Mouse (Mus musculus) ES-Bruce4 (cell line): ENCODE data around the gene Kiss1. TPM values are rescaled to one million over a fixed set of nuclear protein-coding genes. Genes with fewer than 3 reads are reported as not detected.

Experiments used
- H3K27ac ChIP-seq: 2 replicates; pipeline ENCODE4 v1.5.1; 2012; ENCODE audit warnings: low read length, inconsistent platforms; ENCODE audit not compliant: insufficient read depth
- H3K27me3 ChIP-seq: 2 replicates; pipeline ENCODE4 v1.6.1; 2012; ENCODE audit warnings: mild to moderate bottlenecking, low read length, inconsistent platforms; ENCODE audit not compliant: control insufficient read depth, poor library complexity, insufficient read depth, severe bottlenecking
- H3K36me3 ChIP-seq: 2 replicates; pipeline ENCODE4 v1.6.1; 2012; ENCODE audit warnings: inconsistent platforms, mild to moderate bottlenecking, low read length, moderate library complexity; ENCODE audit not compliant: control insufficient read depth, poor library complexity, insufficient read depth, severe bottlenecking
- H3K4me1 ChIP-seq: one replicate; pipeline ENCODE4 v1.8.1; 2011; ENCODE audit warnings: low read length; ENCODE audit not compliant: control insufficient read depth, insufficient read depth
- H3K4me3 ChIP-seq: 2 replicates; pipeline ENCODE4 v1.5.1; 2011; ENCODE audit warnings: low read depth, mild to moderate bottlenecking, low read length
- H3K9ac ChIP-seq: 2 replicates; pipeline ENCODE4 v1.6.1; 2012; ENCODE audit warnings: low read depth, mild to moderate bottlenecking, inconsistent platforms; ENCODE audit not compliant: poor library complexity, severe bottlenecking
- H3K9me3 ChIP-seq: replicated peaks from 2 replicates; pipeline ENCODE4 v1.6.1; 2012; ENCODE audit warnings: mild to moderate bottlenecking, low read length, inconsistent platforms; ENCODE audit not compliant: control insufficient read depth, poor library complexity, insufficient read depth, severe bottlenecking
- CTCF ChIP-seq: IDR thresholded peaks from one replicate; pipeline ENCODE4 v1.8.1; 2011; ENCODE audit warnings: low read depth, low read length
- EP300 ChIP-seq: IDR thresholded peaks from 2 replicates; pipeline ENCODE4 v1.6.1; 2011; ENCODE audit warnings: low read depth, low read length; ENCODE audit not compliant: insufficient read depth
- POLR2A ChIP-seq: IDR thresholded peaks from one replicate; pipeline ENCODE4 v1.8.1; 2011; ENCODE audit warnings: low read length; ENCODE audit not compliant: insufficient read depth
- polyA plus RNA-seq: library from polyadenylated mRNA; stranded (reverse); fragments of >200 nt; gene quantifications from 2 replicates; pipeline ENCODE4 v1.2.4, GENCODE M21; 2011; ENCODE audit warnings: low read depth; ENCODE audit not compliant: missing spikeins, insufficient read depth, insufficient read length

The Kiss1 gene
- polyA plus RNA-seq, 1 experiment, result not detected

DNA sequence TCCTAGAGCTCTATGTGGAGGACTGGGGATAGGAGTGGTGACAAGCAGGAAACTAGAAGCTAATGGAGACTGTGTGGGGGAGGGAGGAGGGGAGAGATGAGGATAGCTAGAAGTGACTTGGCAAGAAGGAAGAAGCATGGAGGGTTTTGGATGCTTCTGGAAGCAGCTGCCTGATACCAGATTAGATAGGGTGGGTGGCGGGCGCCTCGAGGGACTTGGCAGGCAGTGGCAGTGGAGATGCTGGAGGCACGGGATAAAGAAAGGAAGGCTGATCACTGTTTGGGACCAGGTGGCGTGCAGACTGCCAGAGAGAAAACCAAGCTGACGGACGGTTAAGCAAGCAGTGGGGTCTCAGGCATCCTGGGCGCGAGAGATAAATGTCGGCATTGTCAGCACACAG lies 9.7 kb upstream of the Kiss1 start:
- Histone ChIP-seq H3K27me3 (no peaks in the 10 kb centered on the region), H3K4me3 (no peak overlapping the region), H3K9ac (no peak overlapping the region), H3K36me3 (no peaks in the 10 kb centered on the region), H3K27ac (no peak overlapping the region), H3K9me3 (no peaks in the 10 kb centered on the region), H3K4me1 (no peaks in the 10 kb centered on the region)
- no peak for TF ChIP-seq CTCF

DNA sequence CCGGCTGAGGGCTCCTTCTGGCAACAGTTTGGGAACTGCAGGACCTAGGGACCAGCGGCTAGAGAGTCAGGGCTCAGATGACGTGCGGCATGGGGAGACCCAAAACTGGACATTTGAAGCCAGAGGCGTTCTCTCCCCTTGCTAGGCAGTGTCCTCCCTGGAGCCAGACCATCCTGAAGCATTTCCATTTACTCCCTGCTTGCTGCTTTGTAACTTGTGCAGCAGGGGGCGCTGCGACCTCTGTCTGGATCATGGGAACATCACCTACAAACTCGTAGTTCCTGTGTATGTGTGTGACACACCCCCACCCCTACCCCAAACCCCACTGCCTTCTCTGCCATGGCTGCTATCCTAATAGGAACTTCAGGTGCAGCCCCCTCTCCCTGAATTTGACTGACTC lies 7.3 kb upstream of the Kiss1 start:
- no peaks in the 10 kb centered on the region for H3K36me3 ChIP-seq
- no peak overlapping the region for H3K27ac ChIP-seq
- H3K4me1 ChIP-seq, result no peaks in the 10 kb centered on the region
- H3K9ac ChIP-seq, result no peak overlapping the region
- TF ChIP-seq CTCF (peak; percentile 93), POLR2A (no peak)
- H3K9me3 ChIP-seq, result no peaks in the 10 kb centered on the region
- H3K27me3 ChIP-seq, result no peaks in the 10 kb centered on the region
- H3K4me3 ChIP-seq, result no peak overlapping the region

DNA sequence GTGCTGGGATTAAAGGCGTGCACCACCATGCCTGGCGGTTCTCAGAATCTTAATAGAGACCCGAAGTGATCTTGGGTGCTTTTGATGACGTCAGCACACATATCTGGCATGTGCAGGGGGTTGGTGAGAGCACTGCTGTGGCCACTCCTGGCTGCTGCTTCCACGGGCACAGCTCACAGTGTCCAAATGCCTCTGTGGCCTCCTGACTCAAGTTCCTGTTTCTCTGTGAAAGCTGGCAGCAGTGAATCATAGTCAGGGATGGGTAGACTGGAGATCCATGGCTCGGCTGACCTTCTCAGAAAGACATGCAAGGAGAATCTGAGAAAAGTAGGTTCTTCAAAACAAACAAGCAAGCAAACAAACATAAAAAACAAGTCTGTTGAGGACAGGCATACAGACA lies 5.9 kb upstream of the Kiss1 start:
- TF ChIP-seq EP300 (no peak), CTCF (no peak), POLR2A (no peak)
- Histone ChIP-seq H3K4me3 (no peak overlapping the region), H3K9ac (no peak overlapping the region)

DNA sequence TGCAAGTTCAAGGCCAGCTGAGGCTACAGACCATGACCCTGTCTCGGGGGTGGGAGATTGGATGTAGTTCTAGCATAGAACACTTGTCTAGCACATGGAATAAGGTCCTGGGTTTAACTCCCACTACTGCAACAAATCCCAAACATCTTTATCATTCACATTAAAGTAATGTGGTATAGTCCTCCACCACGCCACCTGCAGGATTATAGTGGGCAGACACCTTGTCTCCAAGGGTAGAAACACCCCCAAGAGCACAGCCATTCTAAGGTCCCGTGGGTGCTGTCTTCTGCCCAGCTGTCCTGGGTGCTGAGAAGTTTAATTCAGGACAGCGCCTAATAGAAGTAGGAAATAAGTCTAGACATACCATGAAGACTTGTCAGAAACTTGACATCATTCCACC lies 5.1 kb upstream of the Kiss1 start:
- Histone ChIP-seq H3K36me3 (no peaks in the 10 kb centered on the region), H3K9me3 (no peaks in the 10 kb centered on the region), H3K27ac (no peak overlapping the region), H3K9ac (no peak overlapping the region), H3K27me3 (no peaks in the 10 kb centered on the region), H3K4me1 (no peaks in the 10 kb centered on the region), H3K4me3 (no peak overlapping the region)
- no peak for TF ChIP-seq POLR2A
- peak; percentile 8 for TF ChIP-seq CTCF
- no peak for TF ChIP-seq EP300

More for the DNA sequence above, 5.9 kb upstream of the Kiss1 start:
- Histone ChIP-seq H3K27me3 (no peaks in the 10 kb centered on the region), H3K36me3 (no peaks in the 10 kb centered on the region), H3K27ac (no peak overlapping the region), H3K9me3 (no peaks in the 10 kb centered on the region), H3K4me1 (no peaks in the 10 kb centered on the region)

DNA sequence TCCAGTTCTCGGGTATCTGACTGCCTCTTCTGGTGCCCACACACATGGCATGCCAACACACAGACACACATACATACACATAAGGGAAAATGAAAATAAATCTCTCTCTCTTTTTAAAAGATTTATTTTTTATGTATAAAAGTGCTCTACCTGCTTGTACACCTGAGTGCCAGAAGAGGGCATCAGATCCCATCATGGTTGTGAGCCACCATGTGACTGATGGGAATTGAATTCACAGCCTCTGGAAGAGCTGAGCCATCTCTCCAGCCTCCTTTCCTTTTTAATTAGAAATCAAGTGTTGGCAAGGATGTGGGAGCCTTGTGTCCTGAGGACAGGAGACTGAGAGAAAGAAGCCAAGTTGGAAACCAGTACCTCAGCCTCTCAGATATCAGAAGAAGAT lies 4.5 kb upstream of the Kiss1 start:
- no peak overlapping the region for H3K4me3 ChIP-seq
- H3K27ac ChIP-seq, result no peak overlapping the region
- H3K36me3 ChIP-seq, result no peaks in the 10 kb centered on the region
- H3K4me1 ChIP-seq, result no peaks in the 10 kb centered on the region
- TF ChIP-seq CTCF (no peak), POLR2A (no peak), EP300 (no peak)
- H3K9me3 ChIP-seq, result no peaks in the 10 kb centered on the region
- no peak overlapping the region for H3K9ac ChIP-seq
- no peaks in the 10 kb centered on the region for H3K27me3 ChIP-seq

DNA sequence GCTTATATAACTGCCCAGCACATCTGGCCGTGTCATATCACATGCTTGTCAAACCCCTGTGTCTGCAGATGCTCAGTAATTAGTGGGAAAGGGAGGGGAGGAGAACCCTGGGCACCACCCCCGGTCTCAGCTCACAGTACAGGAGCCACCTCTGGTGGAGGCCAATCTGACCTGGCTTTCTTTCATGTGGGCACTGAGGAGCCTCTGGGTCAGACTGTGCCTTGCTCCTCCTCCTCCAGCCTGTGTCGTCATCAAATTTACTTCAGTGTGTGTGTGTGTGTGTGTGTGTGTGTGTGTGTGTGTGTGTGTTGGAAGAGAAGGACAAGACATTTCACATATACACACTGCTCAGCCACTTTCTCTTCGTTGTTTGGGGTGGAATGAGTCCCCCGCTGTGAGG lies 1.7 kb downstream of the Kiss1 start:
- H3K4me3 ChIP-seq, result no peak overlapping the region
- no peaks in the 10 kb centered on the region for H3K9me3 ChIP-seq
- H3K36me3 ChIP-seq, result no peaks in the 10 kb centered on the region
- H3K27ac ChIP-seq, result no peak overlapping the region
- H3K27me3 ChIP-seq, result no peaks in the 10 kb centered on the region
- no peak for TF ChIP-seq CTCF
- no peak for TF ChIP-seq POLR2A
- no peak for TF ChIP-seq EP300
- H3K9ac ChIP-seq, result no peak overlapping the region
- H3K4me1 ChIP-seq, result no peaks in the 10 kb centered on the region
